Mouse (Mus musculus) kidney, postnatal 0 days (tissue): ENCODE measurements around the gene Htra1. TPM values are rescaled to one million over a fixed set of nuclear protein-coding genes. Genes with fewer than 3 reads are reported as not detected.

Experiments used
- ATAC-seq: fragments of 200-750 bp; cut with Nextera tagmentation; replicated peaks from 2 replicates; pipeline ENCODE4 v1.8.0; 2017; ENCODE audit warnings: low read depth, moderate number of reproducible peaks, moderate TSS enrichment, moderate library complexity; ENCODE audit not compliant: low FRiP score
- DNase-seq: peaks from one replicate; pipeline ENCODE4 v3.0.0-alpha.2; 2016; ENCODE audit warnings: low spot score
- H3K27ac ChIP-seq: fragments of 300-500 bp; sonication (generic); 2 replicates; pipeline ENCODE4 v1.5.1; 2014; ENCODE audit warnings: mild to moderate bottlenecking
- H3K27me3 ChIP-seq: fragments of 300-500 bp; sonication (generic); 2 replicates; pipeline ENCODE4 v1.6.1; 2014; ENCODE audit warnings: low read length, mixed read lengths; ENCODE audit not compliant: insufficient read depth
- H3K36me3 ChIP-seq: fragments of 300-500 bp; sonication (generic); 2 replicates; pipeline ENCODE4 v1.6.1; 2014; ENCODE audit warnings: low read length, mixed read lengths; ENCODE audit not compliant: insufficient read depth
- H3K4me1 ChIP-seq: fragments of 300-500 bp; sonication (generic); replicated peaks from 2 replicates; pipeline ENCODE4 v1.6.1; 2014; ENCODE audit warnings: antibody characterized with exemption, low read length, mixed read lengths; ENCODE audit not compliant: insufficient read depth
- H3K4me2 ChIP-seq: fragments of 300-500 bp; sonication (generic); 2 replicates; pipeline ENCODE4 v1.6.1; 2014; ENCODE audit warnings: mild to moderate bottlenecking, low read length, moderate library complexity, mixed read lengths
- H3K4me3 ChIP-seq: fragments of 300-500 bp; sonication (generic); replicated peaks from 2 replicates; pipeline ENCODE4 v1.5.1; 2014; ENCODE audit warnings: low read depth, low read length
- H3K9ac ChIP-seq: fragments of 300-500 bp; sonication (generic); 2 replicates; pipeline ENCODE4 v1.6.1; 2014; ENCODE audit warnings: low read depth, low read length
- H3K9me3 ChIP-seq: fragments of 300-500 bp; sonication (generic); replicated peaks from 2 replicates; pipeline ENCODE4 v1.6.1; 2016; ENCODE audit warnings: low read length, inconsistent platforms, mixed read lengths
- CTCF ChIP-seq: IDR thresholded peaks from 2 replicates; pipeline ENCODE4 v1.5.1; 2016; ENCODE audit warnings: antibody characterized with exemption, low read depth, mild to moderate bottlenecking, moderate library complexity
- WGBS: fragments of 180-500 bp; shearing (Covaris S2); extraction: QIAGEN DNeasy Blood & Tissue Kit; methylation state at CpG from one replicate; pipeline ENCODE4 v1.1.7; 2014; 5-methylcytosine and 5-hydroxymethylcytosine counted together
- polyA plus RNA-seq: library from polyadenylated mRNA; unstranded; fragments of >200 nt; fragmentation: Nextera tagmentation; extraction: Ambion mirVana; gene quantifications from 2 replicates; pipeline ENCODE4 v1.2.1, GENCODE M21; 2015

Htra1 gene
- polyA plus RNA-seq, 1 experiment from 2014 or later = 14.8 TPM

- ATAC-seq = no peak
- 73% methylated on average over 7 of the region's 7 CpGs for WGBS
- Histone ChIP-seq H3K36me3 (no peaks in the 10 kb centered on the region), H3K9ac (no peak overlapping the region), H3K4me2 (no peak overlapping the region), H3K4me3 (no peak overlapping the region), H3K27ac (no peak overlapping the region), H3K4me1 (no peaks in the 10 kb centered on the region), H3K27me3 (no peaks in the 10 kb centered on the region), H3K9me3 (no peaks in the 10 kb centered on the region)
- TF ChIP-seq CTCF = no peak
- no peak for DNase-seq
Measured at GRCm38 (mm10) chr7:130958551-130958950, 22.6 kb downstream of the Htra1 start.

GRCm38 (mm10) chr7:130959868-130960267 is 24.0 kb downstream of the Htra1 start:
- no peaks in the 10 kb centered on the region for H3K9me3 ChIP-seq
- no peaks in the 10 kb centered on the region for H3K27me3 ChIP-seq
- no peaks in the 10 kb centered on the region; the same call in 1 of the 2 replicates for H3K4me1 ChIP-seq
- no peak for TF ChIP-seq CTCF
- H3K9ac ChIP-seq = no peak overlapping the region
- DNase-seq = peak; percentile 46
- no peaks in the 10 kb centered on the region for H3K36me3 ChIP-seq
- no peak overlapping the region for H3K4me2 ChIP-seq
- no peak for ATAC-seq
- 47% methylated on average over 7 of the region's 7 CpGs for WGBS
- H3K27ac ChIP-seq = no peak overlapping the region
- H3K4me3 ChIP-seq = no peak overlapping the region

- no peaks in the 10 kb centered on the region; the same call in 1 of the 2 replicates for H3K4me1 ChIP-seq
- H3K9ac ChIP-seq = no peak overlapping the region
- H3K36me3 ChIP-seq = no peaks in the 10 kb centered on the region
- H3K4me3 ChIP-seq = no peak overlapping the region
- H3K4me2 ChIP-seq = no peak overlapping the region
- H3K27ac ChIP-seq = no peak overlapping the region
- DNase-seq = peak; percentile 59
- TF ChIP-seq CTCF = no peak
- WGBS = 49% methylated on average over 6 of the region's 6 CpGs
- no peak for ATAC-seq
- no peaks in the 10 kb centered on the region for H3K9me3 ChIP-seq
- no peaks in the 10 kb centered on the region for H3K27me3 ChIP-seq
Measured at GRCm38 (mm10) chr7:130961429-130961828, 25.5 kb downstream of the Htra1 start.

GRCm38 (mm10) chr7:130964686-130965085 is 28.8 kb downstream of the Htra1 start:
- DNase-seq (peak; percentile 64), ATAC-seq (peak; percentile 78)
- no peak overlapping the region for H3K4me3 ChIP-seq
- H3K4me1 ChIP-seq = no peaks in the 10 kb centered on the region; the same call in 1 of the 2 replicates
- 22% methylated on average over 5 of the region's 5 CpGs for WGBS
- H3K27ac ChIP-seq = no peak overlapping the region
- H3K4me2 ChIP-seq = no peak overlapping the region
- no peak overlapping the region for H3K9ac ChIP-seq
- no peaks in the 10 kb centered on the region for H3K9me3 ChIP-seq
- no peak for TF ChIP-seq CTCF
- H3K36me3 ChIP-seq = no peaks in the 10 kb centered on the region
- H3K27me3 ChIP-seq = no peaks in the 10 kb centered on the region

GRCm38 (mm10) chr7:130965396-130965795 is 29.5 kb downstream of the Htra1 start:
- DNase-seq (no peak), ATAC-seq (no peak)
- Histone ChIP-seq H3K9ac (no peak overlapping the region), H3K4me2 (no peak overlapping the region), H3K9me3 (no peaks in the 10 kb centered on the region), H3K4me1 (no peaks in the 10 kb centered on the region; the same call in 1 of the 2 replicates), H3K4me3 (no peak overlapping the region), H3K36me3 (no peaks in the 10 kb centered on the region), H3K27me3 (no peaks in the 10 kb centered on the region), H3K27ac (no peak overlapping the region)
- TF ChIP-seq CTCF = no peak
- WGBS = 90% methylated on average over 4 of the region's 4 CpGs

- no peak overlapping the region for H3K27ac ChIP-seq
- no peak overlapping the region for H3K4me2 ChIP-seq
- TF ChIP-seq CTCF = no peak
- WGBS = 56% methylated on average over 4 of the region's 4 CpGs
- no peak overlapping the region for H3K4me3 ChIP-seq
- no peak overlapping the region for H3K9ac ChIP-seq
- no peaks in the 10 kb centered on the region for H3K27me3 ChIP-seq
- H3K4me1 ChIP-seq = no peaks in the 10 kb centered on the region; the same call in 1 of the 2 replicates
- DNase-seq (peak; percentile 18), ATAC-seq (no peak)
- no peaks in the 10 kb centered on the region for H3K36me3 ChIP-seq
- no peaks in the 10 kb centered on the region for H3K9me3 ChIP-seq
Measured at GRCm38 (mm10) chr7:130965909-130966365, 30.0 kb downstream of the Htra1 start.

- Histone ChIP-seq H3K36me3 (no peaks in the 10 kb centered on the region), H3K9ac (no peak overlapping the region), H3K27ac (no peak overlapping the region), H3K4me1 (no peaks in the 10 kb centered on the region; the same call in 1 of the 2 replicates), H3K4me3 (no peak overlapping the region), H3K4me2 (no peak overlapping the region), H3K9me3 (no peaks in the 10 kb centered on the region), H3K27me3 (no peaks in the 10 kb centered on the region)
- TF ChIP-seq CTCF = no peak
- WGBS = 72% methylated on average over 5 of the region's 5 CpGs
- no peak for ATAC-seq
- no peak for DNase-seq
Measured at GRCm38 (mm10) chr7:130966451-130966850, 30.5 kb downstream of the Htra1 start.
